Mouse (Mus musculus) thymus, adult 2 months (tissue): ENCODE measurements around the gene Daam1. TPM values are rescaled to one million over a fixed set of nuclear protein-coding genes. Genes with fewer than 3 reads are reported as not detected.

ENCODE experiments used
- DNase-seq: peaks from one replicate; pipeline ENCODE4 v3.0.0; 2021
- H3K27ac ChIP-seq: fragments of 200-500 bp; 2 replicates; pipeline ENCODE4 v1.5.1; 2012; ENCODE audit warnings: low read length, control low read depth; ENCODE audit not compliant: control insufficient read depth, insufficient read depth
- H3K27me3 ChIP-seq: fragments of 200-500 bp; 2 replicates; pipeline ENCODE4 v1.6.1; 2012; ENCODE audit warnings: mild to moderate bottlenecking, low read length, moderate library complexity, mixed read lengths; ENCODE audit not compliant: control insufficient read depth, insufficient read depth
- H3K36me3 ChIP-seq: fragments of 200-500 bp; 2 replicates; pipeline ENCODE4 v1.6.1; 2012; ENCODE audit warnings: mild to moderate bottlenecking, low read length, moderate library complexity; ENCODE audit not compliant: control insufficient read depth, insufficient read depth
- H3K4me1 ChIP-seq: fragments of 200-500 bp; replicated peaks from 2 replicates; pipeline ENCODE4 v1.6.1; 2012; ENCODE audit warnings: low read length; ENCODE audit not compliant: control insufficient read depth, insufficient read depth
- H3K4me3 ChIP-seq: fragments of 200-500 bp; 2 replicates; pipeline ENCODE4 v1.5.1; 2012; ENCODE audit warnings: mild to moderate bottlenecking, low read length, control low read depth, moderate library complexity; ENCODE audit not compliant: control insufficient read depth, insufficient read depth
- CTCF ChIP-seq: fragments of 200-500 bp; IDR thresholded peaks from 2 replicates; pipeline ENCODE4 v1.5.1; 2012; ENCODE audit warnings: mild to moderate bottlenecking, control low read depth, low read length, moderate library complexity, borderline replicate concordance; ENCODE audit not compliant: control insufficient read depth, poor library complexity, insufficient read depth; ENCODE audit errors: extremely low read depth
- POLR2A ChIP-seq: fragments of 200-500 bp; IDR thresholded peaks from 2 replicates; pipeline ENCODE4 v1.6.1; 2012; ENCODE audit warnings: mild to moderate bottlenecking, low read length, control low read depth, moderate library complexity; ENCODE audit not compliant: control insufficient read depth, poor library complexity, insufficient read depth; ENCODE audit errors: extremely low read depth
- WGBS: fragments of 180-500 bp; shearing (Covaris S2); methylation state at CpG from one replicate; pipeline ENCODE4 v1.1.7; 2018; 5-methylcytosine and 5-hydroxymethylcytosine counted together
- polyA plus RNA-seq: library from polyadenylated mRNA; depleted of rRNA; stranded (reverse); fragments of >200 nt; gene quantifications from 2 replicates; pipeline ENCODE4 v1.2.3, GENCODE M21; 2012

Daam1 gene
- polyA plus RNA-seq, 1 experiment: 3.4 TPM

DNA sequence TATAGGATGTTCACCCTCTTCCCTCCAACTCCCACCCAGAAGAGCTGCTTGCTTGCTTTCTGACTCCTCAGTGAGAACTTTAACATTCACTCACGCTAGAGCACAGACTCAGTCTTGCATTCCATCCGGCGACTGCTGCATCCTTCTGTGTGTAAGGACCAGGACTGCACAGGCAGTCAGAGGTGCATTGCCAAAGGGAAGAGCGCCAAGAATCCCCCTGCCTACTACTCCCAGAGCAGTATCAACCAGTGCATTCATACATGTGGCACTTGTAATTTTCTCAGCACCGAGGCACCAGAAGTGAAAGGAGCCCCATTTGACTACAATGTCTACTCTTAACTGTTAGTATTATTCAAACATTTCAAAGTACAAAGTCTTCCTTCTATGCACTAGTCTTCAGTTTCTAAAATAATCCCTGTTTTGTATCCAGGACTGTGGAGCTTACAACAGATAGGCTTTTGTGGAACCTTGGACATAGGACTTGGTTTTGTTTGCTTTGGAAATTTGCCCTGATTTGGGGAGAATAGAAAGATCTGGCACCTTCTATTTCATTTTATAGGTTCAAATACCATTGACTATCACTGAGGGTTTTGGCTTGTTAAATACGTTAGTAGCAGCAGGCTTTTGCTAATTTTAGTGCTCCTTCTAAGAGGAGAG, 103.2 kb downstream of the Daam1 start:
- TF ChIP-seq POLR2A (no peak), CTCF (no peak)
- H3K4me3 ChIP-seq: no peak overlapping the region
- H3K27ac ChIP-seq: no peak overlapping the region
- H3K36me3 ChIP-seq: no peaks in the 10 kb centered on the region
- H3K4me1 ChIP-seq: peaks cover 5% of the 10 kb centered on the region; the same call in 1 of the 2 replicates
- WGBS: 96% methylated on average over 6 of the region's 6 CpGs
- H3K27me3 ChIP-seq: no peaks in the 10 kb centered on the region
- no peak for DNase-seq

DNA sequence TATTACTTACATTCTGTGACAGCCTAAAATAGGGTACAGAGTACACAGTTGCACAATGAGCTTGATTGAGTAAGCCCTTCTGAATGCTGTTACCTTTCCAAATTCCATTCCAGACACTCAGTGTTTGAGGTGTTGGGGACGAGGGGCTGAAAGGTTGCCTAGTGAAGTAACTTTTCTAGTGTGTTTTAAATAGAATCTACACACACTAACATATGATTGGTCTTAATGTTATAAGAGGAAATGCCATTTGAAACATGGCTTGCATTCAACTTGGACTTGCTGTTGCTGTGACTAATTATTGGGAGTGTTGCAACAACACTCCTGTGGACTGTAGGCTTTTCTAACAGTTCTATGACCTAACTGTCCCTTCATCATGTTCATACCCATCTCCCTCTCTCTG, 105.8 kb downstream of the Daam1 start:
- WGBS: 88% methylated on average over 1 of the region's 1 CpGs
- H3K4me3 ChIP-seq: no peak overlapping the region
- H3K27ac ChIP-seq: no peak overlapping the region
- TF ChIP-seq POLR2A (no peak), CTCF (no peak)
- H3K27me3 ChIP-seq: no peaks in the 10 kb centered on the region
- no peak for DNase-seq
- H3K4me1 ChIP-seq: peaks cover 5% of the 10 kb centered on the region; the same call in 1 of the 2 replicates
- H3K36me3 ChIP-seq: no peaks in the 10 kb centered on the region

DNA sequence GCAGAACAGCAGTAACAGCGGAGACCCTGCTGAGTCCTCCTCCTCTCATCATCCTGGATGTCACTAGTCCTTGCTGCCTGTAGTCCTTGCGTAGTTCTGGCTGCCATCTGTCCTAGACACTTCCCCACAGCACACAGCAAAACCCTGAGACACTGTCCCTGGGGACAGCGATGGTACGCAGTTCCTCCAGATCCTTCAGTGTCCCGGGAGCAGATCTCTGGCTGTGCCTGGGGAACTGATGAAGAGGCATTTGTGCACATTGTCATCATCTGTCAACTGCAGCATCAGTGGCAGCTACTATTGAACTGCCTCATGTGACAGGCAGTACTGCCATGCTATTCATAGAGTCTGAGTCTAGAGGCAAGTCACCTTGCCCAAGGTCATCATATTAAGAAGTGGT, 107.6 kb downstream of the Daam1 start:
- DNase-seq: no peak
- Histone ChIP-seq H3K4me3 (no peak overlapping the region), H3K36me3 (no peaks in the 10 kb centered on the region), H3K27me3 (no peaks in the 10 kb centered on the region), H3K4me1 (peaks cover 6% of the 10 kb centered on the region), H3K27ac (no peak overlapping the region)
- TF ChIP-seq POLR2A (no peak), CTCF (no peak)
- WGBS: 99% methylated on average over 5 of the region's 5 CpGs

- Histone ChIP-seq H3K27me3 (no peaks in the 10 kb centered on the region), H3K36me3 (no peaks in the 10 kb centered on the region), H3K4me1 (peaks cover 9% of the 10 kb centered on the region), H3K4me3 (no peak overlapping the region), H3K27ac (no peak overlapping the region)
- 91% methylated on average over 5 of the region's 5 CpGs for WGBS
- DNase-seq: no peak
- no peak for TF ChIP-seq POLR2A
- TF ChIP-seq CTCF: no peak
These were observed 110.4 kb downstream of the Daam1 start for GRCm38 (mm10) chr12:71941290-71941689.

- Histone ChIP-seq H3K27ac (no peak overlapping the region), H3K36me3 (no peaks in the 10 kb centered on the region), H3K4me3 (no peak overlapping the region), H3K27me3 (no peaks in the 10 kb centered on the region), H3K4me1 (peaks cover 9% of the 10 kb centered on the region)
- TF ChIP-seq POLR2A: no peak
- no peak for TF ChIP-seq CTCF
- 97% methylated on average over 9 of the region's 9 CpGs for WGBS
- no peak for DNase-seq
These were observed 112.2 kb downstream of the Daam1 start for GRCm38 (mm10) chr12:71943112-71943511.

DNA sequence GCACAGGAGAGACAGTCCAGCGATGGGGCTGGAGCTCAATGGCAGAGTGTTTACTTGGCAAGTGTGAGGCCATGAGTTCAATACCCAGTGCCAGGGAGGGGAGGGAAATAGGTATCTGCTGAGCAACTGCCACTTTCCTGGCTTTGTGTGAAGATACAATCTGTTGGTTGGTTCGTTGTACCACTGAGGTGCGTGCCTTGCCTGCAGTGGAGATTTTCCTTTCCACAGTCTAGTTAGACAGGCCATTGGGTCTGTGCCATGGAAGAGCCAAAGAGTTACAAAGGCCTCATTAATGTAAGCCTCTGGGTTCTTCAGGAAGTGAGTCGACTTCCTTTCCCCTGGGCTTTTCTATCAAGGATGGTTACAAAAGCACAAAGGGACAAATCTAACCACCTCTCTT, 112.8 kb downstream of the Daam1 start:
- Histone ChIP-seq H3K4me1 (peaks cover 9% of the 10 kb centered on the region), H3K36me3 (no peaks in the 10 kb centered on the region), H3K27me3 (no peaks in the 10 kb centered on the region), H3K4me3 (no peak overlapping the region), H3K27ac (no peak overlapping the region)
- TF ChIP-seq POLR2A (no peak), CTCF (no peak)
- 55% methylated on average over 4 of the region's 4 CpGs for whole genome bisulfite sequencing
- DNase-seq: no peak

GRCm38 (mm10) chr12:71945844-71946243, 115.0 kb downstream of the Daam1 start:
- no peak overlapping the region for H3K4me3 ChIP-seq
- H3K4me1 ChIP-seq: peaks cover 15% of the 10 kb centered on the region
- H3K27me3 ChIP-seq: no peaks in the 10 kb centered on the region
- no peak for TF ChIP-seq POLR2A
- TF ChIP-seq CTCF: no peak
- no peak for DNase-seq
- H3K36me3 ChIP-seq: no peaks in the 10 kb centered on the region
- 84% methylated on average over 7 of the region's 7 CpGs for WGBS
- no peak overlapping the region for H3K27ac ChIP-seq
